Mouse (Mus musculus): ENCODE measurements around the gene Nmu.

DNA sequence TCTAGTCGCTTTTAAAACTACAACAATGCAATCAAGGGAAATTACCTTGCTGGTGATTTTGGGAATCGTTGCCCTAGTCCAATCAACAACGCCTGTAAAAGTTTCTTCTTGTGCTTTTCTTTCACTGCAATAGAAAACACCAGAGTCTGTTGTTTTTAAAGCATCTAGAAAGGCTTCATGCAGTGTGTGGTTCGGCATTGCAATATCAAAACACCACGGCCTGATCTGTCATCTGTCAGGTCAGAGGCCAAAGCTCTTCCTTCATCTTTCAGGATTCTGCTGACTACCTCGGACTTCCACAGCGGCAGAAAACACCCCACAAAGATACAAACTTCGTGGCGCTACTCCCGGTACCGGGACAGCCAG is 60.2 kb downstream of the Nmu start:
- TF ChIP-seq CTCF (IDR thresholded peaks at IDR 0.05; ENCODE audit: control insufficient read depth, insufficient read depth, low read length) (no peak), POLR2A (IDR thresholded peaks at IDR 0.05; ENCODE audit: borderline replicate concordance, control insufficient read depth, low read depth, low read length) (no peak)
